26 mouse cellular contexts compared by ENCODE assay signal in genomic region chr16:80202811-80203210, GRCm38 (mm10).
"Had no signal": no experiment of that assay in that cellular context is flagged by ENCODE, and none has a peak within 500 bp of the region (broad histone marks: within the 10 kb centered on the region; RNA-seq: fewer than 3 reads in every experiment).

No protein-coding gene starts in this region.

- H3K4me1 ChIP-seq: heart, embryonic 13.5 days; heart, embryonic 15.5 days; hindbrain, embryonic 13.5 days; hindbrain, embryonic 15.5 days; limb, embryonic 13.5 days; limb, embryonic 15.5 days; liver, embryonic 12.5 days had no signal

- H3K27ac ChIP-seq: heart, adult 2 months; heart, embryonic 13.5 days; heart, embryonic 15.5 days; hindbrain, embryonic 13.5 days; hindbrain, embryonic 15.5 days; hindbrain, postnatal 0 days; left cerebral cortex, adult 2 months; limb, embryonic 13.5 days; limb, embryonic 15.5 days; liver, embryonic 12.5 days; liver, embryonic 14.5 days had no signal

- H3K9ac ChIP-seq: heart, embryonic 13.5 days; heart, embryonic 15.5 days; hindbrain, embryonic 13.5 days; hindbrain, embryonic 15.5 days; limb, embryonic 13.5 days; limb, embryonic 15.5 days; liver, embryonic 12.5 days; liver, embryonic 14.5 days had no signal

- ATAC-seq: hindbrain, postnatal 0 days; intestine, embryonic 16.5 days; liver, embryonic 12.5 days had no signal

- H3K36me3 ChIP-seq: heart, embryonic 13.5 days; heart, embryonic 15.5 days; hindbrain, embryonic 13.5 days; hindbrain, embryonic 15.5 days; limb, embryonic 13.5 days; limb, embryonic 15.5 days; liver, embryonic 12.5 days had no signal

- H3K9me3 ChIP-seq: heart, embryonic 13.5 days; heart, embryonic 15.5 days; hindbrain, embryonic 13.5 days; limb, embryonic 13.5 days; limb, embryonic 15.5 days; liver, embryonic 12.5 days had no signal

- H3K4me3 ChIP-seq: heart, adult 2 months; heart, embryonic 13.5 days; heart, embryonic 15.5 days; hindbrain, embryonic 13.5 days; hindbrain, embryonic 15.5 days; left cerebral cortex, adult 2 months; limb, embryonic 13.5 days; limb, embryonic 15.5 days; liver, embryonic 12.5 days had no signal

- H3K4me2 ChIP-seq: heart, embryonic 11.5 days; heart, embryonic 13.5 days; heart, embryonic 15.5 days; hindbrain, embryonic 13.5 days; hindbrain, embryonic 15.5 days; limb, embryonic 13.5 days; limb, embryonic 15.5 days; liver, embryonic 12.5 days had no signal

- DNase-seq: gastrocnemius, postnatal 14 days; gastrocnemius, postnatal 36 days; heart, adult 11 months; heart, adult 2 months; heart, postnatal 14 days; heart, postnatal 36 days; kidney, adult 11 months; kidney, adult 8-10 months; kidney, postnatal 10 days; kidney, postnatal 25 days; kidney, postnatal 4 days; layer of hippocampus, adult 9-11 months; left cerebral cortex, postnatal 4 days; lung, adult 18-20 months had no signal

- H3K27me3 ChIP-seq: heart, embryonic 13.5 days; heart, embryonic 15.5 days; hindbrain, embryonic 13.5 days; hindbrain, embryonic 15.5 days; limb, embryonic 13.5 days; limb, embryonic 15.5 days; liver, embryonic 12.5 days had no signal
